Mouse (Mus musculus) spleen, embryonic (tissue): ENCODE measurements around the gene Tsc1.

Source experiments
- CTCF ChIA-PET: fragments of 350-600 bp; sonication (Branson Sonifier 250); formaldehyde crosslinking; loops from one replicate; lab custom pipeline; 2022; lab: Charles Lee

The Tsc1 gene

DNA sequence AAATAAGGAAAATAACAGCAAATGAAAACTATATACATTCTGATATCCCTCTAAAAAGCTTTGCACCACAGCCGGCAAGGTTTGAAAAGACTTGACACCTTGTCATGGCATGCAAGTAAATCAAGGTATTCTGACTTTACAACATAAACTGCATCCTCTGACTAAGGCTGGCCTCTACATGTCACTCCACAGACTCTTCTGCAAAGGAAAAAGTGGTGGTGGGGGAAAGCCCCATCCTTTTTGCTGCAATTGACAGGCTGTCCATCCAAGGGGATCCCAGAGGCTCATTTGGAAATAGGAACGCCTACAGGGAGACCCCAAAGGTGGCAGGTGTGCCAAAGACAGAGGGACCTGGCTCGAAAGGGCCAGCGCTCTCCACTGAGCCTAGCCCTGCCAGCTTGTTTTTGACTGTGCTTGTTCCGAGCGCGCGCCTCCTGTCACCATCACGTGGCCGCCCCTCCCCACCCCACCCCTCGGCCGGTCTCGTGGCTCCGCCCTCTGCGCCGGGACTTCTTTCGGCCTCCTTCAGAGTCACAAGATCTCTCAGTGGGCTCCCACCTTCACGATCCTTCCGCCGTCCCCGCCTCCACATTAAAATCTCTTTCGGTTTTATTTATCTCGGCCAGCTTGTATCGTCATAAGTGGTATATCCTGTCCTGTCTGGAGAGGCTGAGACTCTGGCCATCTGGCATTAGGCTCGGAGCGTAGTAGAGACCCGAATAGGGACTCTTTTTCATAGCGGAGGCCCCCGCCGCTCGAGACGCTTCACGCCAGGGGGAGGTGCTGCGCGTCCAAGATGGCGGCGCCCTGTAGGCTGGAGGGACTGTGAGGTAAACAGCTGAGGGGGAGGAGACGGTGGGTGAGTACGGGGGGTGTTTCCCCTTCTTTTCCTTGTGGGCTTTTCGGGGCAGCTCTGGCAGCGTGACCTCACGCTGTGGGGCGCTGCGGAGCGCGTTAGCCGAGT lies at the start of gene Tsc1:
Gene Tsc1 (plus strand): TSS at position 768 of the 964 bp plus-strand sequence.
- CTCF ChIA-PET = interaction anchor here (0.7 to 1.7 kb wide), 3 partner anchors 18 to 1225 kb away, joined by 3 to 5 read pairs (median 3); partner anchors contain the start of gene Gfi1b

DNA sequence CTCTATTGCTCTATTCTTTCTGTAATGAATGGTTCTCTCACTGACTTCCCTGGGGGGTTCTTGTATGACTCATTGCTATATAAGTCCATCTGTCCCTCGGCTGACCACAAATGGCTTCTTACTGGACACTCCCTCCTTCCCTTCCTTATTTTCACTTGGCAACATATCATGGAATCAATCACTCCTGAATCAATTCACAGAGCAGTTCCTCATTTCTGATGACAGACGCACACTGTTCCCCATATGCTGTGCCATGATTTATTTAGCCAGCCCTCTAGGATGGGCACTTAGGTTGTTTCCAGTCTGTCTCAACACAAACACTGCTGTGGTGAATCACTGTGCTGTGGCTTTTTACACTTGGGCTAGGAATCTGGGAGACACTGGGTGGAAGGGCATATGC lies 49.5 kb upstream of the Tsc1 start:
- CTCF ChIA-PET = no interaction called here

DNA sequence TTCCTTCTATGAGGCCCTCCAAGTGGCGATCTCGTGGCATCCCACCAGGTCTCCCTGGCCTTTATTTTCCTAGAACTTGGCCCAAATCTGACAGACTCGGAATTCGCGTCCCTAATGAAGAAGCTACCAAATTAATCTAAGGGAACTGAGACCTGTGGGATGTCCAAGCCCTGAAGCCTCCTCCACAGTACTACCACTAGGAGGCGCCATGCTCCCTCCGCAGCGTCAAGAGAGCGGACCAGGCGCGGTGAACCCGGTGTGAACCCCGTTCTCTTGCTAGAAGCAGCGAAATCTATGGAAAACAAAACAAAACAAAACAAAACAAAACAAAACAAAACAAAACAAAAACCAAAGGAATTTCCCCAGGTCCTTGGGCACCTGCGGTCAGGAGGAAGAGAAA lies 48.2 kb upstream of the Tsc1 start:
- CTCF ChIA-PET = interaction anchor here (0.6 to 1.6 kb wide), 4 partner anchors 20 to 590 kb away, joined by 3 to 9 read pairs (median 4); no protein-coding TSS in a partner anchor

DNA sequence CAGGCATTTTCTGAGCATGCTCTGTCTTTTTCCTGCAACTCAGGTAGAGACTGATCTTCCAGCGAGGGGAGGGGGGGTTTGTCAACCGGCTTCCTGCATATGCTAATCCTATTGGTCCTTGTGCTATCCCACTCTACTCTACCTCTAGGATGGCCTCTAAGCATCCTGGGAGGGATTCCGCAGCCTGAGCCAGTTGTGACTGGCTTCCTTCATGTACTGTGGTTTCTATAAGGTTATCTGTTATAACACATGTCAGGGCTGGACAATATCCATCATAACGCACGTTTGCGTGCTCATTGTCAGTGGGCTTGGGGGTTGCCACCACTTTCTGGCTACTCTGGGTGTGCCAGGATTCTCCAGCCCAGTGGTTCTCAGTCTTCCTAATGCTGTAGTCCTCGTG lies 45.0 kb upstream of the Tsc1 start:
- CTCF ChIA-PET = interaction anchor here (0.8 kb wide), 1 partner anchor 20 kb away, joined by 3 read pairs; no protein-coding TSS in a partner anchor

DNA sequence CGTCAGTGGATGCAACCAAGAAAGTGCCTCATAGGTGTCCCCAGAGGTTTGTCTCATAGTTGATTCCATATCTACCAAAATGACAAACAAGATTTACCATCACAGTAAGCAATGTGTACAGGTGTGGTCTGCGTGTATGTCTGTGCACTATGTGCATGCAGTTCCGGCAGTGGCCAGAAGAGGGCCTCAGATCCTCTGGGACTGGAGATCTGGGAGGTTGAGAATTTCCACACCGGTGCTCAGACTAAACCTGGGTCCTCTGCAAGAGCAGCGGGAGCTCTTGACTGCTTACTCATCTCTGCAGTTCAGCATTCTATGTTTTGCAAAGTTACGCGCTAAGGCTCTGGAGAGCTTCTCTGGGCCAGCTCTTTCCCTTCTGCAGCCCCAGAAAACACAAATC lies 44.0 kb upstream of the Tsc1 start:
- CTCF ChIA-PET = interaction anchor here (0.8 kb wide), 1 partner anchor 19 kb away, joined by 3 read pairs; no protein-coding TSS in a partner anchor

DNA sequence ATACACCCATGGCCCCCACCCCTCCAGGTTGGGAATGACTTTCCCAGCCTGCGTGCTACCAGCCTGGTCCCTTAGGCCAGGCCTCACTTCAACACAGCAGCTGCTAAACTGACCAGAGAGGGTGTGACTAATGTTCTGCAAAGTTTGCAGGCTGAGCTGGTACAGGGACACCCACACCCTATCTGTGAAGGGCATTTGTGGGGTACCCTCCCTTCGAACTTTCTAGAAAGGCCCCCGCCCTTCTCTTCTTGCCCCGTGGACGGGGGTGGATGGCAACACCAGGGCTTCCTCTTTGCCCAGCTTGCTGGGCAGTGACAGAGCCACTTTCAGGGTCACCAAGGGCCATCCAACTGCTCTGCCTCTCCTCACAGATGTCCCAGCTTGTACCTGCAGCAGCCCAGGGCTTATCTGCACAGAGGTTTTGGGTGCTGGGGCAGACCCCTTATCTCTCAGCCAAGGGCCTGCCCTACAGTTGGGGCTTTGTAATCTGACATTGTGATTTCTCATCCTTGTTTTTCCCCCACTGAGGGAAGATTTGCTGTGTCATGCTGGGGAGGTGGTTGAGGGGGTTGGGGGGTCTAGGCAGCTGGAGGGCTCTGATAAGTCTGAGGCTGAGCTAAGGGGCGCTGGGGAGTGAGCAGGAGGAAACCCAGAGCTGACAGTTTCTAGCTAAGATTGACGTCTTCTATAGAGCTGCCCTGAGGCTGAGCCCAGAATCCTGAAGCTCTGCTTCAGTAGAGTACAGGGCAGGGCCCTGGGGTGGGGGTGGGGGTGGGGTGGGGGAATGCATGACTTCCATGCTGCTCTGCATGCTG lies 43.1 kb upstream of the Tsc1 start:
- CTCF ChIA-PET = interaction anchor here (0.6 kb wide), 1 partner anchor 23 kb away, joined by 3 read pairs; no protein-coding TSS in a partner anchor

DNA sequence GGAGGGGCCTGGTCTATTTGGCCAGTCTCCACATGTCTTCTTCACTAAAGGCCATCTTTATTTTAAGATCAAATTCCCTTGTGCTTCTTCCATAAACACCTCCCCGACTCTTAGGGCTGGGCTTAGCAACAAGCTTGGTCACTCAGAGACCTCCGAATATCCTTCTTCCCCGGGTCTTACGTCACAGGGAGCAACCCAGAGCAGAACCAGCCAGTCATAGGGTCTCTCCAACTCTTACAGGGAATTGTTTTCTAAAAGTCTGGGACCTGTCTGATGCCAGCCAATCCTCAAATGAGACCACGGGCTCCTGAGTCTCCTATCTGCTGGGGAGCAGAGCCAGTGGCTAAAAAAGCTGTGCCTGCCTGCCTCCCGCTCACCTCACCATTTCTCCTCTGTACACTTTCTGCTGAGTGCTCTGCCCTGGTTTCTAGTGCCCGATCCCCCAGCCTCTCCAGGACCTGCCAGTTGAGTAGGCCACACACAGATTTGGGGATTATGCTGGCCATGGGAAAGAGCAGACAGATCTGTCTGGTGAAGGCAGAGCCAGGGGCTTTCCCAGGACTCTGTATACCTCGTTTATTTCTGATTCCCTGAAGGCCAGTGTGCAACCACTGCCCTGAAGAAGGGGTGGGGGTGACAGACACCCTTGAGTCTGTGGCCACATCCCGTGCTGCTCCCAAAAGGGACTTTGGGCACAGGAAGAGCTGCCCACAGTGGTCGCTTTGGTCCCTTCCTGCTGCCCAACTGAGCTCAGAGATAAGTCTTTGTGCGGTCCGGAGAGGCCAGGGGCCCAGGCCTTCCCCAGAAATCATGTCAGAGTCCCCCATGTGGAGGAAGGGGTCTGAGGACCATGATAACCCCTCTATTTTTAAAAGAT lies 42.1 kb upstream of the Tsc1 start:
- CTCF ChIA-PET = no interaction called here

DNA sequence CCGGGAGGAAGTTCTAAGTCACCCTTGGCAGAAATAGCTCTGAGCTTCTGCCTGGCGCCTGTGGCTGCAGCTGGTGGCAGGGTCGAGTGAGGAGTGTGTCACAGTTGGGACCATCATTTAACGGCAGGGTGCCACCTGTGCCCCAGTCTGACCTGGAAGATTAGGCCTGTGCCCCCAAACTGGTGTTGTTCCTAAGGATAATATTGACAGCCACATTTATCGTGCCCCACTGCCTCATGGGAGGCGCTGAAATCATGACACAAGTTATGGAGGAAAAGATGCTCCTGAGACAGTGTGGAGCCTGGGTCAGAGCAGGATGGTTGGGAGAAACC lies 41.5 kb upstream of the Tsc1 start:
- CTCF ChIA-PET = no interaction called here

DNA sequence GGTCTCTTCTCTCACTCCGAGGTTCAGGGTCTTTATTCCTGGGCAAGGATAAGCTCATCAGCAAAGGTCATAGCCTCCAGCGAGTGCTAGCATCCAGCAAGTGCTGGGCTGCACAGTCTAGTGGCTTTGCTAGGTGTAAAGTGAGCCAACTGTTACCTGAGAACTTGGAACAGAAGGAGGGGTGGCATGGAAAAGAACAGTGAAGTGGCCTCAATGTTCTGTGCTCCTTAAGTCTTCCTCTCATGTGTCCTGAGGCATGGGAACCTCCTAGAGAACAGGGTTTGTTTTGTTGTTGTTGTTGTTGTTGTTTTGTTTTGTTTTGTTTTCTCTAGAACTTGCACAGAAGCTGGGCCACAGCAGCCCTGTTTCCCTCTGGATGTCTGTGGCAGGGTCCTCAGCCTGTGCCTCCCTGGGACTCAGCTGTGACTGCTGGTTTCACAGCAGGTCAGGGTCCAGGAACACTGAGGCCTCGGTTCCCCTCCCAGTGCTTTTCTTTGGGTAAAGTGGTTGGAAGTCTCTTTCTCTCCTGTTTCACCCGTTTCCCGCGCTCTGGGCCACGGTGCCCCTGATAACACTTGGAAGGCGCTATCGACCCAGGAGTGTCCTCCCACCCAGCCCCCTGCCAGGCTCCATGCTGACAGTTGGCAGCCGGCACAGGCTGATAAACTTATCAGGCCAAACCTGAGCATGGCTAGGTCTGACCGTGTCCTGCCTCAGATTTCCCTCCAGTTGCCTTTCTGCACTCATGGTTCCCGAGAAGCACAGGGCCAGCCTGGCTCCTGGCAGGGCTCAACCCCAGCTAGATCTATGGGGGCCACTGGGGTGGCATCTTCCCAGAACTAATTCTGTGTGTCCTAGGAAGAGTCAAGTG lies 39.1 kb upstream of the Tsc1 start:
- CTCF ChIA-PET = no interaction called here

DNA sequence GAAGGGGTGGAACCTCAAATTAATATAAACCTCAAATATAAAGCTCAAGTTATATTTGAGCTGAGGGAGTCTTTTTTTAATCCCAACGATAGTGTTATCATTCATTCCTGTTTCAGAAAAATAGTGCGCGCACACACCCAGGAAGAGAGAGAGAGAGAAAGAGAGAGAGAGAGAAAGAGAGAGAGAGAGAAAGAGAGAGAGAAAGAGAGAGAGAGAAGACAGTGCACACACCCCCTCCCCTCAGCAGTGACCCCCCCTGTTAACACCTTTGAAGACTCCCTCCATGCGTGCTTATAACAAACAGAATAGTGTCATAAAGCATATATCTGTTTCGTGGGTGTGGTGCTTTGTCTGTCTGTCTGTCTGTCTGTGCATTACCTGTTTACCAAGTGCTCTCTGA lies 37.5 kb upstream of the Tsc1 start:
- CTCF ChIA-PET = interaction anchor here (0.7 kb wide), 2 partner anchors 19 to 233 kb away, joined by 3 to 5 read pairs; no protein-coding TSS in a partner anchor

DNA sequence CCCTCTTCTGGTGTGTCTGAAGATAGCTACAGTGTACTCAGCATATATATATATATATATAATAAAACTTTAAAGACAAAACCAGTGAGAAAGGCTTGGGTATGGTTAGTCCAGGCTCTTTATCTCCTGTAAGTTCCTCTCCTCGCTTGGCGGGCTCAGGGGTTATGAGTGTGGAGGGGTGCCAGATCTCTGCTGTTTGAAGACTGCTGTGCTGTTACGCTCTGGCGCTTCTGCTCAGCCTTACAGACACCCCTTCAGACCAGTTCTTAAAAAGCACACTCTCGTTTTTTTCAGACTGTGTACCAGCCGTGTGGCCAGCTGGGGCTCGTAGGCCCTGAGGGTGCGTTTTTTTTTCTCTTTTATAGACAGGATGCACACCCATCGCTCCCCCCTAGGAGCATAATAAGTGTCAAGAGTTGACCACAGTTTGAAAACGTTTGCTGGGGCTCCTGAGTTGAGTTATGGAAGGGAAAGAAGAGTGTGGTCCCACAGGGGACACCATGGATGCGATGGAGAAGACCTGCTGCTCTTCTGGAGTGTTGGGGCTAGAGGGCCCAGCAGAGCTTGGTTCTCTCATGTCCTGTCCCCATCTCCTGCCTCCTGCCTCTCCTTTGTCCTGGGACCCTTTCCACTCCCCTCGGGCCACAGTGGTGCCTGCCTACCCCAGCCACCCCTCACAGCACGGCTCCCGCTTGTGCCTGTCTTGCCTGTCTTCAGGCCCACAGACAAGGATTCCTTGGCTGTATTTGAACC lies 35.1 kb upstream of the Tsc1 start:
- CTCF ChIA-PET = interaction anchor here (0.6 to 1.5 kb wide), 3 partner anchors 17 to 47 kb away, joined by 4 to 15 read pairs (median 4); no protein-coding TSS in a partner anchor

DNA sequence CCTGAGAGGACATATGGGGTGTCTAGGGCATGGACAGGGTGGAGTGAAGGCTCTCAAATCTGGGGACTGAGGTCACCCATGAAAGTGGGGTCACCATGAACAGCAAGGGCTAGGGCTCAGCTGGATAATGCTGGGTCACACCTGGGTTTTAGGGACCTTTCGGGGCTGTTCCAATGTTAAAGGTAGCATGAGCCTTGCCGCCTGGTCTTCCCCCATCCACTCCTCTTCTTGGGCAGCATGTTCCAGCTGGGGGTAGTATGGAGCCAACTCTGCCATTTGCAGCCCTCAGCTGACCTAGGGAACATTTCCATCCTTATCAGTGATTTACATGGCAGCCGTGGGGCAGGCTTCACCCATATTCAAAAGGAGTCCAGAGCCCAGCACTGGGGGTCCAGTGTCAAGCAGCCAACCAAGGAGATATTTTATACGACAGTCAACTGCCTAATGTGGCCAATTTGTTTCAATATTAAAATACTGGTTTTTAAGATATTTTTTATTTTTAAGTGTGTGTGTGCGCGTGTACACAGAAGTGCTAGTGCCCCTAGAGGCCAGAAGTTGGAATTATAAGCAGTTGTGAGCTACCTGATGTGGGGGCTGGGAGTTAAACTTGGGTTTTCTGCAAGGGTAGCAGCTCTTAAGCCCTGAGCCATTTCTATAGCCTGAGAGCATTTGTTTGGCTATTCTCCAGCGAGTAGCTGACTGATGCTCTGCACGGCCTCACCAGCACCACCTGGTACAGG lies 34.3 kb upstream of the Tsc1 start:
- CTCF ChIA-PET = interaction anchor here (0.6 to 1.5 kb wide), 4 partner anchors 10 to 83 kb away, joined by 4 to 15 read pairs (median 9); no protein-coding TSS in a partner anchor

DNA sequence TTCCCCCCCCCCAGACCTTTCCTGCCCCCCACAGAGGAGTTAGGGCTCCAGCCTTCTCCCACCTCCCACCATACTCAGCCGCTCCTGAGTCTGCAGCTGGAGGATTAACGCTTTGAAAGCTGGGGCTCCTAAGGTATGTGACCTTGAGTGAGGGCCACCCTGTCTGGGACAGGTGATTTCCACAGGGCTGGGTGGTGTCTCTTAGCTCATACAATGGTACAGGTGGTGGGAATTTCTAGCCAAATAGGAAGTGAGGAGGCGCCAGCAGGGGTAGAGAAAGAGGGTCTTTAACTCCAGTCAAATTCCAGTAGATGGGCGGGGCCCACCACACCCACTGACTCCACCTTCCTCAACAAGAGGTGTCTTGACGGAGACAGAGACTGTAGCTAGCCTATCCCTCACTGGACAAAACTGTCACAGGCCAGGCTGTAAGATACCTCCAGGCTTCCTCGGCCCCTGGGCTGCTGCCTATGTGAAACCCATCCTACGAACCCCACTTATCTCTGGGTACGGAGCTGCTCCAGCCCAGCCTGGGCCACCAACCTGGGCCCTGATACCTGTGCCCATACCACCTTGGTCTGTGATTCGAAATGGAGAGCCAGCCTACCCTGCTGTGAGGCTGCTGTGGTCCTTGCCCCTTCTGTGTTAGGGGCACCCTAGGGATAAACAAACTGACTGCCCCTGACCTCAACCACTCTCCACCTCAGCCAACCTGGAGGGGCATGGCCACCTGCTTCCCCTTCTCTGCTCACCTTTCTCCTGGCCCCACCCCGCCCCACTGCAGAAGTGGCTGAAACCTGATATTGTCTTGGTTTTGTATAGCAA lies 33.5 kb upstream of the Tsc1 start:
- CTCF ChIA-PET = interaction anchor here (0.6 to 1.5 kb wide), 3 partner anchors 10 to 82 kb away, joined by 9 to 15 read pairs (median 9); no protein-coding TSS in a partner anchor

DNA sequence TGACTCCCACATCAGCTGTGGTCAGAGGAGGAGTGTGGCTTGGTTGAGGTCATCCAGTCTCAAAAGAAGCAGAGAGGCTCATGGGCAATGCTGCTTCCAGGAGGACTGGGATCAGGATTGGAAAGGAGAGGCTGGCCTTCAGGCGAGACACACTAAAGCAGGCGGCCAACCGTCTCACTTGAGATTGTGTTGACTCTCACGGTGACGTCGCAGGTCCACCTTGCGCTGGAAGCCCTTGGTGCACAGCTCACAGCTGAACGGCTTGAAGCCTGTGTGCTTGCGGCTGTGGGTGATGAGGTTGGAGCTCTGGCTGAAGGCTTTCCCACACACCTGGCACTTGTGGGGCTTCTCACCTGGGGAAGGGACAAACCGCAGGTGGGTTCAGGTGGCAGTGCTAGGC lies 31.2 kb upstream of the Tsc1 start:
- CTCF ChIA-PET = no interaction called here

DNA sequence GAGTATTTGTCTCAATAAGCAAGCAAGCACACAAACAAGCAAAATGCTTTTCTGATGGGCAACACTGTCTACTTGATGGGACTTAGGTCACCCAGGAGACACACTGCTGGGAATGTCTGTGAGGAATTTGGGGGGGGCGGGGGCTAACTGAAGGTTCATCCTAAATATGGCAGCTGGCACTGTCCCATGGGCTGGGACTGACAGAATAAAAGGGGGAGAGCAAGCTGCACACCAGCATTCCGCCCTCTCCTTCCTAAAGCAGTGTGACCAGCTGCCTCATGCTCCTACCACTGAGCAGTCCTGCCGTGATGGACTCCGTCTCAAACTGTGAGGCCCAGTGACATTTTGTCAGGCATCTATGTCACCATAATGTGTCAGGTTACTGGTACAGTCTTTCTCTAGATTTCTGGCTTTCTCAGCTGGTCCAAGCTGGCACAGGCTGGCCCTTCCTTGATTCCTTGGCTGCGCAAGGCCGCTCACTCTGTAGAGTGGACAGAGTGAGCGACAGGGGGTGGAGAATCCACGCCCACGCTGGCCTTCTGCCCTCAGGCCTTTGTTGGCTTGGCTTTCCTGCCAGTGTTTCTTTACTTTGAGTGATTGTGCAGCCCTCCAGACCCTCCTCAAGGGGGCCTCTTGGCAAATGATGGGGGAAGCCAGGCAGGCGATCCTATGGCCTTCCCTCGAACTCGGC lies 30.2 kb upstream of the Tsc1 start:
- CTCF ChIA-PET = no interaction called here

DNA sequence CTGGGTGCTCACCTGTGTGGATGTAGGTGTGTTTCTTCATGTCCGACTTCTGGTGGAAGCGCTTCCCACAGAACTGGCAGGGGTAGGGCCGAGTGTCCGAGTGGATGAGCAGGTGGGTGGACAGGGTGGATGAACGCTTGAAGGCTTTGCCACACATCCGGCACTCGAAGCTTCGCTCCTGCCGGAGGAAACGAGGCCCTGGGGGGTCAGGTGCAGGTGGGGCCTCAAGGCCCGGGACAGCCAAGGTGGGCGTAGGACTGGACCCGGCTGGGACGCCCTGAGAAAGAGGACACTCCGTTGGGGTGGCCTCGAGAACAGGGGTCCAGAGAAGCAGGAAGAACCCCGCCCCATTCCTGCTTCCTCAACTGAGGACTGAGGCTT lies 29.6 kb upstream of the Tsc1 start:
- CTCF ChIA-PET = no interaction called here
